Mouse (Mus musculus) heart, embryonic 15.5 days (tissue): ENCODE data around the gene Cela3a. TPM values are rescaled to one million over a fixed set of nuclear protein-coding genes. Genes with fewer than 3 reads are reported as not detected.
"Not testable (repeated sequence)": the region's sequence is repeated elsewhere in the genome, so short reads cannot be mapped to it uniquely, and the experiment has no call there.

Experiments used
- ATAC-seq: fragments of 200-750 bp; cut with Nextera tagmentation; replicated peaks from 2 replicates; pipeline ENCODE4 v1.8.0; 2017; ENCODE audit warnings: low read depth, moderate TSS enrichment; ENCODE audit not compliant: insufficient number of reproducible peaks, insufficient read depth, low FRiP score
- H3K27ac ChIP-seq: fragments of 300-500 bp; sonication (generic); 2 replicates; pipeline ENCODE4 v1.5.1; 2015; ENCODE audit warnings: mild to moderate bottlenecking, inconsistent platforms
- H3K27me3 ChIP-seq: fragments of 300-500 bp; sonication (generic); 2 replicates; pipeline ENCODE4 v1.6.1; 2015; ENCODE audit warnings: inconsistent platforms
- H3K36me3 ChIP-seq: fragments of 300-500 bp; sonication (generic); 2 replicates; pipeline ENCODE4 v1.6.1; 2015; ENCODE audit warnings: mild to moderate bottlenecking, inconsistent platforms
- H3K4me1 ChIP-seq: fragments of 300-500 bp; sonication (generic); replicated peaks from 2 replicates; pipeline ENCODE4 v1.6.1; 2015; ENCODE audit warnings: inconsistent platforms
- H3K4me2 ChIP-seq: fragments of 300-500 bp; sonication (generic); 2 replicates; pipeline ENCODE4 v1.6.1; 2015; ENCODE audit warnings: inconsistent platforms, mild to moderate bottlenecking, moderate library complexity
- H3K4me3 ChIP-seq: fragments of 300-500 bp; sonication (generic); 2 replicates; pipeline ENCODE4 v1.5.1; 2015; ENCODE audit warnings: mild to moderate bottlenecking, inconsistent platforms
- H3K9ac ChIP-seq: fragments of 300-500 bp; sonication (generic); 2 replicates; pipeline ENCODE4 v1.6.1; 2015; ENCODE audit warnings: mild to moderate bottlenecking, inconsistent platforms
- H3K9me3 ChIP-seq: fragments of 300-500 bp; sonication (generic); replicated peaks from 2 replicates; pipeline ENCODE4 v1.6.1; 2016; ENCODE audit warnings: inconsistent platforms
- WGBS: fragments of 180-500 bp; shearing (Covaris S2); methylation state at CpG from one replicate; pipeline ENCODE4 v1.1.7; 2015; ENCODE audit warnings: mixed read lengths; 5-methylcytosine and 5-hydroxymethylcytosine counted together
- polyA plus RNA-seq: library from polyadenylated mRNA; unstranded; fragments of >200 nt; fragmentation: Nextera tagmentation; extraction: Ambion mirVana; gene quantifications from 2 replicates; pipeline ENCODE4 v1.2.1, GENCODE M21; 2015

Cela3a gene
- polyA plus RNA-seq, 1 experiment from 2014 or later: not detected

GRCm38 (mm10) chr4:137447363-137448196 lies 38.0 kb upstream of the Cela3a start:
- no peak overlapping the region for H3K9ac ChIP-seq
- H3K9me3 ChIP-seq: no peaks in the 10 kb centered on the region
- H3K4me3 ChIP-seq: no peak overlapping the region
- H3K27ac ChIP-seq: peak overlapping the region; percentile 76
- no peaks in the 10 kb centered on the region for H3K27me3 ChIP-seq
- H3K36me3 ChIP-seq: no peaks in the 10 kb centered on the region
- no peak for ATAC-seq
- peaks cover 22% of the 10 kb centered on the region for H3K4me1 ChIP-seq
- WGBS: 50% methylated on average over 7 of the region's 7 CpGs
- peak overlapping the region; percentile 16 for H3K4me2 ChIP-seq

- H3K27me3 ChIP-seq: no peaks in the 10 kb centered on the region
- ATAC-seq: no peak
- WGBS: 86% methylated on average over 4 of the region's 4 CpGs
- H3K4me3 ChIP-seq: no peak overlapping the region
- no peaks in the 10 kb centered on the region for H3K36me3 ChIP-seq
- H3K4me2 ChIP-seq: no peak overlapping the region
- H3K4me1 ChIP-seq: peaks cover 22% of the 10 kb centered on the region
- no peaks in the 10 kb centered on the region for H3K9me3 ChIP-seq
- H3K27ac ChIP-seq: no peak overlapping the region
- no peak overlapping the region for H3K9ac ChIP-seq
Observed at GRCm38 (mm10) chr4:137445881-137446280, 36.3 kb upstream of the Cela3a start.

GRCm38 (mm10) chr4:137443625-137444024 lies 34.0 kb upstream of the Cela3a start:
- WGBS: 27% methylated on average over 5 of the region's 5 CpGs
- no peaks in the 10 kb centered on the region for H3K36me3 ChIP-seq
- H3K27ac ChIP-seq: no peak overlapping the region
- no peak overlapping the region for H3K4me2 ChIP-seq
- no peaks in the 10 kb centered on the region for H3K27me3 ChIP-seq
- H3K4me3 ChIP-seq: no peak overlapping the region
- peaks cover 10% of the 10 kb centered on the region for H3K4me1 ChIP-seq
- no peak overlapping the region for H3K9ac ChIP-seq
- no peaks in the 10 kb centered on the region for H3K9me3 ChIP-seq
- no peak for ATAC-seq

GRCm38 (mm10) chr4:137441332-137441731 lies 31.7 kb upstream of the Cela3a start:
- Histone ChIP-seq H3K4me3 (no peak overlapping the region), H3K27ac (no peak overlapping the region), H3K9me3 (no peaks in the 10 kb centered on the region), H3K27me3 (no peaks in the 10 kb centered on the region), H3K4me1 (no peaks in the 10 kb centered on the region; the same call in 1 of the 2 replicates), H3K9ac (no peak overlapping the region), H3K36me3 (no peaks in the 10 kb centered on the region), H3K4me2 (no peak overlapping the region)
- ATAC-seq: no peak
- 81% methylated on average over 4 of the region's 4 CpGs for WGBS

GRCm38 (mm10) chr4:137438842-137439241 lies 29.3 kb upstream of the Cela3a start:
- Histone ChIP-seq H3K27me3 (no peaks in the 10 kb centered on the region), H3K36me3 (no peaks in the 10 kb centered on the region), H3K4me2 (no peak overlapping the region), H3K9ac (no peak overlapping the region), H3K4me3 (no peak overlapping the region), H3K4me1 (no peaks in the 10 kb centered on the region; the same call in 1 of the 2 replicates), H3K27ac (no peak overlapping the region), H3K9me3 (no peaks in the 10 kb centered on the region)
- WGBS: 83% methylated on average over 8 of the region's 8 CpGs
- ATAC-seq: 0 out of 2 replicates have a peak, but pooled peaks have one; percentile 31

GRCm38 (mm10) chr4:137436979-137437669 lies 27.5 kb upstream of the Cela3a start:
- Histone ChIP-seq H3K9ac (no peak overlapping the region), H3K27me3 (no peaks in the 10 kb centered on the region), H3K9me3 (no peaks in the 10 kb centered on the region), H3K4me3 (no peak overlapping the region), H3K27ac (no peak overlapping the region), H3K4me2 (no peak overlapping the region), H3K4me1 (peaks cover 3% of the 10 kb centered on the region), H3K36me3 (no peaks in the 10 kb centered on the region)
- ATAC-seq: no peak
- WGBS: 86% methylated on average over 8 of the region's 8 CpGs

- H3K27ac ChIP-seq: peak overlapping the region; percentile 23; the same call in 1 of the 2 replicates
- not testable (repeated sequence) for H3K9ac ChIP-seq, H3K36me3 ChIP-seq, H3K4me2 ChIP-seq, ATAC-seq, H3K9me3 ChIP-seq, H3K27me3 ChIP-seq, H3K4me1 ChIP-seq, H3K4me3 ChIP-seq
- WGBS: 46% methylated on average over 10 of the region's 10 CpGs
Observed at GRCm38 (mm10) chr4:137432700-137433550, 23.3 kb upstream of the Cela3a start.

GRCm38 (mm10) chr4:137430502-137430901 lies 20.9 kb upstream of the Cela3a start, which contains the start of gene Cela3b:
Cela3b (minus strand) TSS chr4:137430540.
- Histone ChIP-seq H3K27me3 (no peaks in the 10 kb centered on the region), H3K9me3 (no peaks in the 10 kb centered on the region), H3K36me3 (no peaks in the 10 kb centered on the region), H3K4me3 (no peak within 1 kb of the TSS), H3K9ac (no peak within 1 kb of the TSS), H3K4me1 (peaks cover 3% of the 10 kb centered on the region), H3K27ac (no peak within 1 kb of the TSS), H3K4me2 (no peak within 1 kb of the TSS)
- WGBS: 59% methylated on average over 4 of the region's 4 CpGs
- no peak for ATAC-seq

- Histone ChIP-seq H3K9me3 (no peaks in the 10 kb centered on the region), H3K4me3 (no peak overlapping the region), H3K36me3 (no peaks in the 10 kb centered on the region), H3K4me2 (no peak overlapping the region), H3K9ac (no peak overlapping the region), H3K27ac (no peak overlapping the region), H3K27me3 (no peaks in the 10 kb centered on the region), H3K4me1 (no peaks in the 10 kb centered on the region)
- ATAC-seq: no peak
- 55% methylated on average over 11 of the region's 11 CpGs for WGBS
Observed at GRCm38 (mm10) chr4:137417712-137418564, 8.3 kb upstream of the Cela3a start.

- no peaks in the 10 kb centered on the region for H3K9me3 ChIP-seq
Observed at GRCm38 (mm10) chr4:137414936-137415335, 5.3 kb upstream of the Cela3a start.

More at GRCm38 (mm10) chr4:137414936-137415335, 5.3 kb upstream of the Cela3a start:
- H3K9ac ChIP-seq: no peak overlapping the region
- no peak overlapping the region for H3K27ac ChIP-seq
- no peaks in the 10 kb centered on the region for H3K4me1 ChIP-seq
- H3K4me3 ChIP-seq: no peak overlapping the region
- no peak for ATAC-seq
- no peaks in the 10 kb centered on the region for H3K27me3 ChIP-seq
- 64% methylated on average over 1 of the region's 1 CpGs for WGBS
- no peak overlapping the region for H3K4me2 ChIP-seq
- H3K36me3 ChIP-seq: no peaks in the 10 kb centered on the region
